Mouse (Mus musculus) E14TG2a.4 (cell line): ENCODE measurements at regions not wholly inside any gene's neighbourhood (a gene's known extent, or its start where the extent isn't known, plus 50 kb on each side); places are given as distances from the start of the nearest gene placed in this dataset.

Source experiments
- H3K27me3 ChIP-seq: 2 replicates; pipeline ENCODE4 v1.6.1; 2014; ENCODE audit warnings: low read length, control low read depth; ENCODE audit not compliant: insufficient read depth
- H3K36me3 ChIP-seq: 2 replicates; pipeline ENCODE4 v1.6.1; 2014; ENCODE audit warnings: low read length, control low read depth; ENCODE audit not compliant: insufficient read depth
- H3K4me1 ChIP-seq: replicated peaks from 2 replicates; pipeline ENCODE4 v1.6.1; 2014; ENCODE audit warnings: low read depth, low read length, control low read depth
- H3K4me3 ChIP-seq: replicated peaks from 2 replicates; pipeline ENCODE4 v1.5.1; 2014; ENCODE audit warnings: mild to moderate bottlenecking, low read length
- H3K9me3 ChIP-seq: 2 replicates; pipeline ENCODE4 v1.6.1; 2014; ENCODE audit warnings: low read length, control low read depth
- CTCF ChIP-seq: conservative IDR thresholded peaks from 2 replicates; pipeline ENCODE4 v1.5.1; 2014; ENCODE audit warnings: low read length
- NANOG ChIP-seq: IDR thresholded peaks from 2 replicates; pipeline ENCODE4 v1.6.1; 2014; ENCODE audit warnings: borderline replicate concordance, low read length, mixed read lengths
- POU5F1 ChIP-seq: IDR thresholded peaks from 2 replicates; pipeline ENCODE4 v1.6.1; 2014; ENCODE audit warnings: low read length, borderline replicate concordance

DNA sequence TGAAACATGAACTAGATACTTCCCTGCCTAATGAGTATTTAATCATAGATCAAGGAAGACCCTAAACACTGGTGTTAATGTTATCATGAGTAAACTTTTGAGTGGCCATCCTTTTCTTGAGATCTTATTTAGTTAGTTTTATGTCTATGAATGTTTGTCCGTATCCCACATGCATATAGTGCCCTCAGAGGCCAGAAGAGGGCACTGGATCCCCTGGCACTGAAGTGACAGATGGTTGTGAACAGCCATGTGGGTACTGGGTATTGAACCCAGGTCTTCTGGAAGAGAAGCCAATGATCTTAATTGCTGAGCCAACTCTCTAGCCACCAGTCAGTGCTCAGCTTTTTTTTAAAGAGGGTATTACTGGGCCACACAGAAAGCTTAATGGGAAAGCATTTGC, 408.6 kb upstream of the Hnrnpa3 start:
- Histone ChIP-seq H3K36me3 (no peaks in the 10 kb centered on the region), H3K27me3 (no peaks in the 10 kb centered on the region; the same call in 1 of the 2 replicates), H3K4me1 (peaks cover 13% of the 10 kb centered on the region), H3K9me3 (no peaks in the 10 kb centered on the region), H3K4me3 (no peak overlapping the region)
- TF ChIP-seq NANOG (no peak), POU5F1 (no peak), CTCF (no peak)

- no peak for TF ChIP-seq CTCF
- no peak for TF ChIP-seq POU5F1
- no peak for TF ChIP-seq NANOG
- no peaks in the 10 kb centered on the region; the same call in 1 of the 2 replicates for H3K27me3 ChIP-seq
Measured at GRCm38 (mm10) chr2:75252829-75253228, 406.2 kb upstream of the Hnrnpa3 start.

GRCm38 (mm10) chr2:75265218-75265617, 393.8 kb upstream of the Hnrnpa3 start:
- TF ChIP-seq CTCF (no peak), NANOG (no peak), POU5F1 (no peak)
- no peaks in the 10 kb centered on the region; the same call in 1 of the 2 replicates for H3K9me3 ChIP-seq
- H3K4me1 ChIP-seq: peaks cover 20% of the 10 kb centered on the region
- H3K4me3 ChIP-seq: 0 out of 2 replicates have a peak overlapping the region, but pooled peaks have one; percentile 35
- H3K27me3 ChIP-seq: no peaks in the 10 kb centered on the region
- no peaks in the 10 kb centered on the region for H3K36me3 ChIP-seq

More at GRCm38 (mm10) chr2:75252829-75253228, 406.2 kb upstream of the Hnrnpa3 start:
- Histone ChIP-seq H3K4me1 (no peaks in the 10 kb centered on the region), H3K9me3 (no peaks in the 10 kb centered on the region), H3K4me3 (no peak overlapping the region), H3K36me3 (no peaks in the 10 kb centered on the region)

DNA sequence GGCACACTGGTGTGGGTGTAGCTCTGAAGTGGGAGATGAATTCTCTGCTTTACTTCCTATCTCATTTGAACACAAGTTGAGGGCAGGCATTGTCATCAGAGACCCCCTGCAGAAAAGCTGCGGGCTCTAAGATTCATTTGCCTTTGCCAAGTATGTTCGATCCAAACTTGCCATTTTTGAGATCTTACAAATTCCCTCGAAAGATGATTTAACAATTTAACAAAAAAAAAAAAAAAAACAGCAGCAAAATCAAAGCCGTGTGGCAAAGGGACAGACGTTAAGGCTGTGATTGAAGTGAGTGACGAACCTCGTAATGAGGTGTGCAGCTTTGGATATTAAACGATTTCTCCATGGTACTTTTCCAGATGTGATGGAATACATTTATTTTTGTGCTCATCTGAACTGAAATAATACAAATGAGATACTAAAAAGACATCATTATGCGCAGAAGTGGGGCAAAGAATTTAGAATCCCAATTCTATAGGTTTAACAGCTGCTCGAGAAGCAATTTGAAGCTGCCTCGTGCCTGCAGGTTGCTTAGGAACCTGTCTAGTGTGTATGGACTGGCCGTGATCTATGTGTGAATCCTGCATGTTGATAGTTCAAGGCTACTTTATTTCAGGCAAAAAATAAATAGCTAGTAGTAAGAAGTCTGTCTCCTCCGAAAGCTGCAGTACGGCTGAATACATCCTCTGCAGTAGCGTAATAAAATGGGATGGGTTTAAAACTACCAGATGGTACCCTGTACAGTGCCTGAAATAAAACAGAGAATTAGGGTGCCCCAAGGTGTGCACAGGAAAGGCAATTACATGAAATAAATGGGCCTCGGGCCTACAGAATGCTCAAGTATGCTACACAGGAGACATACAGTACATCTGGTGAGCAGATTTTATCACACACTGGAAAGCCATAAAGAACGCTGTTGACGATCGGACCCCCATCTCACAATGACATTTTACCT, 393.0 kb upstream of the Hnrnpa3 start:
- Histone ChIP-seq H3K4me1 (peaks cover 20% of the 10 kb centered on the region), H3K27me3 (no peaks in the 10 kb centered on the region), H3K4me3 (no peak overlapping the region), H3K9me3 (no peaks in the 10 kb centered on the region; the same call in 1 of the 2 replicates), H3K36me3 (no peaks in the 10 kb centered on the region)
- TF ChIP-seq CTCF (no peak), POU5F1 (no peak), NANOG (no peak)

- Histone ChIP-seq H3K27me3 (no peaks in the 10 kb centered on the region), H3K4me3 (no peak overlapping the region), H3K9me3 (no peaks in the 10 kb centered on the region; the same call in 1 of the 2 replicates), H3K4me1 (peaks cover 20% of the 10 kb centered on the region), H3K36me3 (no peaks in the 10 kb centered on the region)
- TF ChIP-seq NANOG (no peak), POU5F1 (no peak), CTCF (no peak)
Measured at GRCm38 (mm10) chr2:75267949-75268348, 391.1 kb upstream of the Hnrnpa3 start.

DNA sequence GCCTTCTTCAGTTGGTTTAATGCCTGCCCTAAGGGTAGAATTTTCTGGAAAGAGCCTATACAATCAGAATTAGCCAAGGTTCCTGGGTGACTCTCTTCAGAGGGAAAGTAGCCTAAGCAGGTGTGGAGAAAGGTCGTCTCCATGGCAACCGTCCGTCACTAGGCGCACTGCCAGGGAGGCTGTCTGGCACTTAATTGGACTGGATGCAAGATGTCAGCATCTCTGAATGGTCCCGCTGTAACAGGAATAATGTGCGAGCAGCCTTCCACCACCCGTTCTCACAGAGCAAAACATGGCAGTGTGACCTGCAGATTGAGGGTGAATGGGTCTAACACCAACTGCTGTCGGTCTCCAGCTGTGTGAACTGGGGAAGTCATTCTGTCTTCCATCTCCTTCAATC, 389.6 kb upstream of the Hnrnpa3 start:
- Histone ChIP-seq H3K27me3 (no peaks in the 10 kb centered on the region), H3K9me3 (no peaks in the 10 kb centered on the region), H3K36me3 (no peaks in the 10 kb centered on the region), H3K4me1 (peaks cover 19% of the 10 kb centered on the region), H3K4me3 (no peak overlapping the region)
- TF ChIP-seq NANOG: no peak
- no peak for TF ChIP-seq CTCF
- no peak for TF ChIP-seq POU5F1

DNA sequence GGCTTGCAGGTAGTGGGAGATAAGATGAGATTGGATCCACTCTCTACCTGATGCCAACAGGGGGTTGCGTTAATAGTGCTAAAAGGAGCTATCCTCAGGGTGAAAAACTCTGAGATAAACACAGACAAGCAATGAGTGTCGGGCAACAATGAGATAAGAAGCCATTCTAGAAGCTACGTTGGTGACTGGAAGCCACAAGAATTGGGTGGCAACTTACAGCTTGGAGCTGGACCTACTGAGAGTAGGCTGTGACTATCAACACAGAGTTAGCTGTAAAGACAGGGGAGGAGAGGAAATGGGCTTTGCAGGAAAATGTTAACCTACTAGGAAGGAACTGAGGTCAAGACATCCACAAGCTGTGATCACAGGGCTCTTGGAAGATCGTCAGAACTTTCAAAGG, 388.9 kb upstream of the Hnrnpa3 start:
- peaks cover 13% of the 10 kb centered on the region for H3K4me1 ChIP-seq
- TF ChIP-seq NANOG (no peak), CTCF (no peak), POU5F1 (no peak)
- H3K4me3 ChIP-seq: no peak overlapping the region
- no peaks in the 10 kb centered on the region for H3K36me3 ChIP-seq
- no peaks in the 10 kb centered on the region for H3K27me3 ChIP-seq
- no peaks in the 10 kb centered on the region for H3K9me3 ChIP-seq

GRCm38 (mm10) chr2:75287900-75288299, 371.2 kb upstream of the Hnrnpa3 start:
- TF ChIP-seq POU5F1 (no peak), NANOG (no peak), CTCF (no peak)
- Histone ChIP-seq H3K4me1 (no peaks in the 10 kb centered on the region), H3K9me3 (no peaks in the 10 kb centered on the region), H3K36me3 (no peaks in the 10 kb centered on the region), H3K27me3 (0 out of 2 replicates have a peak, but pooled peaks cover 2% of the 10 kb centered on the region), H3K4me3 (no peak overlapping the region)
